Mouse (Mus musculus) liver, embryonic 12.5 days (tissue): ENCODE measurements around the gene Gm10300. TPM values are rescaled to one million over a fixed set of nuclear protein-coding genes. Genes with fewer than 3 reads are reported as not detected.

Experiments used
- ATAC-seq: fragments of 200-750 bp; cut with Nextera tagmentation; 2 replicates; pipeline ENCODE4 v1.8.0; 2017; ENCODE audit warnings: moderate number of reproducible peaks, mild to moderate bottlenecking, moderate library complexity
- H3K27ac ChIP-seq: fragments of 300-500 bp; sonication (generic); 2 replicates; pipeline ENCODE4 v1.5.1; 2016; ENCODE audit warnings: mild to moderate bottlenecking
- H3K27me3 ChIP-seq: fragments of 300-500 bp; sonication (generic); replicated peaks from 2 replicates; pipeline ENCODE4 v1.6.1; 2016; ENCODE audit warnings: mild to moderate bottlenecking, moderate library complexity
- H3K36me3 ChIP-seq: fragments of 300-500 bp; sonication (generic); 2 replicates; pipeline ENCODE4 v1.6.1; 2016; ENCODE audit warnings: mild to moderate bottlenecking, moderate library complexity
- H3K4me1 ChIP-seq: fragments of 300-500 bp; sonication (generic); 2 replicates; pipeline ENCODE4 v1.6.1; 2016
- H3K4me2 ChIP-seq: fragments of 300-500 bp; sonication (generic); 2 replicates; pipeline ENCODE4 v1.6.1; 2016; ENCODE audit warnings: mild to moderate bottlenecking, moderate library complexity
- H3K4me3 ChIP-seq: fragments of 300-500 bp; sonication (generic); 2 replicates; pipeline ENCODE4 v1.5.1; 2016; ENCODE audit warnings: mild to moderate bottlenecking, moderate library complexity
- H3K9ac ChIP-seq: fragments of 300-500 bp; sonication (generic); 2 replicates; pipeline ENCODE4 v1.6.1; 2016; ENCODE audit warnings: mild to moderate bottlenecking, moderate library complexity
- H3K9me3 ChIP-seq: fragments of 300-500 bp; sonication (generic); replicated peaks from 2 replicates; pipeline ENCODE4 v1.6.1; 2016; ENCODE audit warnings: mild to moderate bottlenecking, moderate library complexity
- WGBS: fragments of 180-500 bp; shearing (Covaris S2); methylation state at CpG from one replicate; pipeline ENCODE4 v1.1.7; 2016; ENCODE audit not compliant: insufficient replicate concordance; 5-methylcytosine and 5-hydroxymethylcytosine counted together
- polyA plus RNA-seq: library from polyadenylated mRNA; unstranded; fragments of >200 nt; fragmentation: Nextera tagmentation; extraction: Ambion mirVana; gene quantifications from 2 replicates; pipeline ENCODE4 v1.2.1, GENCODE M21; 2016

Gene Gm10300
- polyA plus RNA-seq, 1 experiment from 2014 or later = 0.42 TPM

DNA sequence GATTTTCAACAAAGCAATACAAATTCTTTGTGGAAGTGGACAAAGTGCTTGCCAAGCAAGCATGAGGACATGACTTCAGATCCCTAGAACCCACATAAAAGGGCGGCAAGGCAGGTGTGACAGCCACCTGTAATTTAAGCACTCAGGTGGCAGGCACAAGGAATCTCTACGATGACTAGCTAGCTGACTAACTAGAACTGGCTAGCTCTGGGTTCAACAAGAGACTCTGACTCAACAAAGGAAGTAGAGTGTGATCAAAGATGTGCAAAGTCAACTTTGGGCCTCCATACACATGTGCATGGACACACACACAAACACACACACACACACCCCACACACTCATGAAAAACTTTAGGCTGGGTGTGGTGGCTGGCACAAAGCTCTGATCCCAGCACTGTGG is 35.0 kb upstream of the Gm10300 start:
- Histone ChIP-seq H3K4me2 (peak overlapping the region; percentile 66), H3K9ac (peak overlapping the region; percentile 60), H3K27ac (peak overlapping the region; percentile 88), H3K4me1 (peaks cover 94% of the 10 kb centered on the region), H3K4me3 (no peak overlapping the region), H3K27me3 (no peaks in the 10 kb centered on the region), H3K36me3 (peaks cover 46% of the 10 kb centered on the region), H3K9me3 (no peaks in the 10 kb centered on the region)
- WGBS = 72% methylated on average over 2 of the region's 2 CpGs
- ATAC-seq = peak; percentile 16; the same call in 1 of the 2 replicates

- peak; percentile 81 for ATAC-seq
- H3K36me3 ChIP-seq = peaks cover 50% of the 10 kb centered on the region
- peak overlapping the region; percentile 60 for H3K9ac ChIP-seq
These were observed 34.4 kb upstream of the Gm10300 start for GRCm38 (mm10) chr4:132039975-132040645.

GRCm38 (mm10) chr4:132041471-132042332 is 32.8 kb upstream of the Gm10300 start:
- H3K27ac ChIP-seq = peak overlapping the region; percentile 64
- no peaks in the 10 kb centered on the region for H3K9me3 ChIP-seq
- peaks cover 98% of the 10 kb centered on the region for H3K4me1 ChIP-seq
- H3K27me3 ChIP-seq = no peaks in the 10 kb centered on the region
- peak overlapping the region; percentile 66; the same call in 1 of the 2 replicates for H3K4me2 ChIP-seq
- no peak overlapping the region for H3K4me3 ChIP-seq
- H3K9ac ChIP-seq = peak overlapping the region; percentile 27; the same call in 1 of the 2 replicates
- H3K36me3 ChIP-seq = peaks cover 43% of the 10 kb centered on the region
- peak; percentile 52; the same call in 1 of the 2 replicates for ATAC-seq
- WGBS = 66% methylated on average over 6 of the region's 6 CpGs

More at GRCm38 (mm10) chr4:132039975-132040645, 34.4 kb upstream of the Gm10300 start:
- WGBS = 19% methylated on average over 8 of the region's 8 CpGs
- Histone ChIP-seq H3K4me2 (peak overlapping the region; percentile 66), H3K4me1 (peaks cover 97% of the 10 kb centered on the region), H3K27me3 (no peaks in the 10 kb centered on the region), H3K4me3 (peak overlapping the region; percentile 22), H3K27ac (peak overlapping the region; percentile 88), H3K9me3 (no peaks in the 10 kb centered on the region)

DNA sequence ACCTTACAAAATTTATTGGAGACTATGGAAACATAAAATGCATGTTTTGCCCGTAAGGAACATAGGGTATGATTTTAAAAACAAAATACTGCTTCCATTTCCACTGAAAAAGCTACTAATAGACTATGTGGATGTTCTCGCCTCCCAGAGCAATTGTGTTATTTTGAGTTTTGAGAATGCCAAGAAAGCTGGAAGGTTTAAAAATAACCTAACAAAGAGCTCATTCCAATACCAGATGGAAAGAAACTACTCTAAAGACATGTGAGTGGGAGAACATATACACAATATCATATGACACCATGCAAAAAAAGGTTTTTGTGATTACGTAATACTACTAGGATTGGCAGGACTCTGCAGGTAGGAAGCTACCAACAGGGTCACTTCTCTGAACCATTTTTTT is 30.8 kb upstream of the Gm10300 start:
- peaks cover 98% of the 10 kb centered on the region for H3K4me1 ChIP-seq

GRCm38 (mm10) chr4:132048011-132048991 is 26.2 kb upstream of the Gm10300 start:
- H3K36me3 ChIP-seq = peaks cover 27% of the 10 kb centered on the region
- no peak for ATAC-seq
- H3K4me1 ChIP-seq = peaks cover 91% of the 10 kb centered on the region
- H3K4me3 ChIP-seq = peak overlapping the region; percentile 89
- peak overlapping the region; percentile 73 for H3K27ac ChIP-seq
- WGBS = 2% methylated on average over 84 of the region's 95 CpGs
- H3K9me3 ChIP-seq = no peaks in the 10 kb centered on the region
- no peaks in the 10 kb centered on the region for H3K27me3 ChIP-seq
- peak overlapping the region; percentile 93 for H3K9ac ChIP-seq
- H3K4me2 ChIP-seq = peak overlapping the region; percentile 100

More for the DNA sequence above, 30.8 kb upstream of the Gm10300 start:
- Histone ChIP-seq H3K9ac (no peak overlapping the region), H3K27ac (no peak overlapping the region; the same call in 1 of the 2 replicates), H3K4me2 (no peak overlapping the region), H3K36me3 (peaks cover 30% of the 10 kb centered on the region), H3K27me3 (no peaks in the 10 kb centered on the region), H3K4me3 (no peak overlapping the region), H3K9me3 (no peaks in the 10 kb centered on the region)
- WGBS = 87% methylated on average over 3 of the region's 3 CpGs
- no peak for ATAC-seq

- Histone ChIP-seq H3K4me3 (peak overlapping the region; percentile 89), H3K4me2 (peak overlapping the region; percentile 100), H3K9me3 (no peaks in the 10 kb centered on the region), H3K9ac (peak overlapping the region; percentile 93), H3K27me3 (no peaks in the 10 kb centered on the region), H3K27ac (peak overlapping the region; percentile 73), H3K4me1 (peaks cover 84% of the 10 kb centered on the region), H3K36me3 (peaks cover 31% of the 10 kb centered on the region)
- 1% methylated on average over 15 of the region's 46 CpGs for WGBS
- ATAC-seq = peak; percentile 93
These were observed 25.5 kb upstream of the Gm10300 start for GRCm38 (mm10) chr4:132048995-132049404.

- Histone ChIP-seq H3K4me2 (peak overlapping the region; percentile 100), H3K9ac (peak overlapping the region; percentile 55), H3K27me3 (no peaks in the 10 kb centered on the region), H3K4me3 (peak overlapping the region; percentile 89), H3K36me3 (peaks cover 28% of the 10 kb centered on the region), H3K27ac (peak overlapping the region; percentile 67), H3K9me3 (no peaks in the 10 kb centered on the region), H3K4me1 (peaks cover 77% of the 10 kb centered on the region)
- 9% methylated on average over 15 of the region's 15 CpGs for WGBS
- no peak for ATAC-seq
These were observed 24.8 kb upstream of the Gm10300 start for GRCm38 (mm10) chr4:132049549-132050200.

- peak overlapping the region; percentile 12; the same call in 1 of the 2 replicates for H3K9ac ChIP-seq
- ATAC-seq = no peak
- no peaks in the 10 kb centered on the region for H3K27me3 ChIP-seq
- H3K4me3 ChIP-seq = no peak overlapping the region
- H3K36me3 ChIP-seq = peaks cover 32% of the 10 kb centered on the region
- H3K4me2 ChIP-seq = peak overlapping the region; percentile 100
- H3K4me1 ChIP-seq = peaks cover 78% of the 10 kb centered on the region
- no peak overlapping the region for H3K27ac ChIP-seq
- no peaks in the 10 kb centered on the region for H3K9me3 ChIP-seq
- 72% methylated on average over 10 of the region's 10 CpGs for WGBS
These were observed 22.9 kb upstream of the Gm10300 start for GRCm38 (mm10) chr4:132051321-132052275.

- peak overlapping the region; percentile 13; the same call in 1 of the 2 replicates for H3K4me2 ChIP-seq
- H3K9me3 ChIP-seq = no peaks in the 10 kb centered on the region
- H3K36me3 ChIP-seq = peaks cover 66% of the 10 kb centered on the region
- H3K27me3 ChIP-seq = no peaks in the 10 kb centered on the region
- no peak for ATAC-seq
- peak overlapping the region; percentile 18 for H3K27ac ChIP-seq
- no peak overlapping the region for H3K4me3 ChIP-seq
- peaks cover 83% of the 10 kb centered on the region for H3K4me1 ChIP-seq
- H3K9ac ChIP-seq = 0 out of 2 replicates have a peak overlapping the region, but pooled peaks have one; percentile 6
These were observed 17.2 kb upstream of the Gm10300 start for GRCm38 (mm10) chr4:132057311-132057710.

GRCm38 (mm10) chr4:132059541-132059940 is 15.0 kb upstream of the Gm10300 start:
- Histone ChIP-seq H3K4me3 (0 out of 2 replicates have a peak overlapping the region, but pooled peaks have one; percentile 24), H3K36me3 (peaks cover 77% of the 10 kb centered on the region)
- WGBS = 85% methylated on average over 2 of the region's 2 CpGs

More at GRCm38 (mm10) chr4:132059541-132059940, 15.0 kb upstream of the Gm10300 start:
- Histone ChIP-seq H3K4me1 (peaks cover 97% of the 10 kb centered on the region), H3K4me2 (peak overlapping the region; percentile 64), H3K27me3 (no peaks in the 10 kb centered on the region), H3K27ac (peak overlapping the region; percentile 97), H3K9me3 (no peaks in the 10 kb centered on the region), H3K9ac (peak overlapping the region; percentile 61; the same call in 1 of the 2 replicates)
- no peak for ATAC-seq
